Mouse (Mus musculus): ENCODE measurements around the gene Gm49387.

- TF ChIP-seq POLR2A (IDR thresholded peaks at IDR 0.05; ENCODE audit: borderline replicate concordance, low read depth, low read length) (no peak), CTCF (IDR thresholded peaks at IDR 0.05; ENCODE audit: low read depth, low read length) (no peak)
These were observed 40.6 kb upstream of the Gm49387 start for GRCm38 (mm10) chr14:31681291-31681690.
